Mouse (Mus musculus) adrenal gland, postnatal 14 days (tissue): ENCODE measurements around the gene Tcn2. TPM values are rescaled to one million over a fixed set of nuclear protein-coding genes. Genes with fewer than 3 reads are reported as not detected.
A peak's percentile ranks its signal among the peaks of the same experiment; 100 is the strongest.
"Not testable (repeated sequence)": the region's sequence is repeated elsewhere in the genome, so short reads cannot be mapped to it uniquely, and the experiment has no call there.

Experiments used
- DNase-seq: peaks from one replicate; pipeline ENCODE4 v3.0.0; 2021; ENCODE audit warnings: mixed read lengths
- long read RNA-seq, 2 experiments: library from polyadenylated mRNA; stranded (forward); transcript quantifications; one replicate each; pipeline ENCODE4 v2.0.0; 2021
- total RNA-seq: library from RNA; stranded (reverse); gene quantifications from 2 replicates; pipeline ENCODE4 v1.2.3, GENCODE M21; 2021

Tcn2 gene
- total RNA-seq, result 107 and 112 TPM in 2 replicates
- long read RNA-seq, experiment 1, transcript Tcn2-207 (10 exons, 2,027 nt), result major isoform, 37 of 128 reads
- long read RNA-seq, experiment 1, transcript Tcn2-203 (10 exons, 1,949 nt), result minor isoform, 29 of 128 reads
- long read RNA-seq, experiment 1, partial matches to known transcripts, result 29 of 128 reads
- long read RNA-seq, experiment 1, other reads (novel, unspliced or antisense), result 26 of 128 reads
- long read RNA-seq, experiment 2, transcript Tcn2-201 (10 exons, 1,897 nt), result minor isoform, 5 of 90 reads
- long read RNA-seq, experiment 2, transcript Tcn2-207 (10 exons, 2,027 nt), result major isoform, 20 of 90 reads
- long read RNA-seq, experiment 2, transcript Tcn2-203 (10 exons, 1,949 nt), result major isoform, 20 of 90 reads
- long read RNA-seq, experiment 2, partial matches to known transcripts, result 31 of 90 reads
- long read RNA-seq, experiment 2, other reads (novel, unspliced or antisense), result 11 of 90 reads

GRCm38 (mm10) chr11:3931511-3932211 lies at the start of gene Tcn2:
Gene Tcn2 (minus strand): TSS chr11:3932159.
- DNase-seq, result peak; percentile 94

DNA sequence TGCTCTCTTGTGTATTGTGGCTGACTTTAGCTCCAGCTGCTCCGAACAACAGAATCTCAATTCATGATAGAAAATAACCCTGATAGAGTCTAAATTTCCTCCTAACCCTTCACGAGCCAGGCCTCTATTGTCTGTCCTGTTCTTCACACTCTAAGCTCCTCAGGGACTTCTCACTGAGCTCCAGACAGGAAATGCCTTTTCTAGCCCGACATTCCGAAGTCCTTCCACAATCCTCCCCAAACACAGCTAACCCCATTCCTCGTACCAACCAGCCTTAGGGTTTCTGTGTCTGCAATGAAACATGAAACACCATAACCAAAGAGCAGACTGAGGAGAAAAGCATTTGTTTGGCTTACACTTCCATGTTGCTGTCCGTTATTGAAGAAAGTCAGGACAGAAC lies 49.6 kb upstream of the Tcn2 start:
- DNase-seq, result no peak

DNA sequence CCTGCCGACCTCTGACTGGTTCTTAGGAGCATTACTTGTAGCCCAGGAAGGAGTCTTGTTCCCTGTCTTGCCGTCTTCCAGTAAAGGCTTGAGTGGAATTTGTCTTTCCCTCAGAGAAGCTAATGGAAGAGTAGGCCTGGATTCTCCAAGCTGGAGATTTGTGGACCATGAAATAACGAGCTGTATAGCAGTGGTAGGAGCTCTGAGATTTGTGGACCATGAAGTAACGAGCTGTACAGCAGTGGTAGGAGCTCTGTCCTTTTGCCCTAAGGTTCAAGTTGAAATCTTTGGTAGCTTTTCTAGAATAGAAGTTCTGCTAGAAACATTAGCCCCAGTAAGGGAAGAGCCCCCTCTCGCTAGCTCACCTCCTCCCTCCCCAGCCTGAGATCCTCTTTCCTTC lies 46.5 kb upstream of the Tcn2 start:
- no peak for DNase-seq

DNA sequence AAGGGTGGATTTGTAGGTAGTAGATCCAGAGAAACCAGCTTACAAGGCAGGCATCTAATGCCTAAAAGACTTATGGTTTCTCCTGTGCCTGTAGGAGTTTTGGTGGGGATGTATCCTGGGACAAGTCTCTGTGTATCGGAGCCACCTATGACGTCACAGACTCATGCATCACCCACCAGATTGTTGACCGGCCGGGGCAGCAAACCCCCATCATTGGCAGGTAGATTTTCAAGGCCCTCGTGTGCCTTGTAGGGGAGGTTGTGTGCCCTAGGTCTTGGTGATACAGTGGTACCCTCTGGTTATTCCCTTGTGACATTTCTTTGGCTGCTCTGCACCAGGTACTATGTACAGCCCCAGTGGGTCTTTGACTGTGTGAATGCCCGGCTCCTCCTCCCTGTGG lies 44.7 kb upstream of the Tcn2 start, which contains the start of gene 4930556J24Rik:
TSS of gene 4930556J24Rik (minus strand) at position 101 of the 400 bp plus-strand sequence.
- no peak for DNase-seq

- no peak for DNase-seq
Measured at GRCm38 (mm10) chr11:3974311-3974710, 42.4 kb upstream of the Tcn2 start.

GRCm38 (mm10) chr11:3973081-3973480 lies 41.1 kb upstream of the Tcn2 start:
- DNase-seq, result no peak

DNA sequence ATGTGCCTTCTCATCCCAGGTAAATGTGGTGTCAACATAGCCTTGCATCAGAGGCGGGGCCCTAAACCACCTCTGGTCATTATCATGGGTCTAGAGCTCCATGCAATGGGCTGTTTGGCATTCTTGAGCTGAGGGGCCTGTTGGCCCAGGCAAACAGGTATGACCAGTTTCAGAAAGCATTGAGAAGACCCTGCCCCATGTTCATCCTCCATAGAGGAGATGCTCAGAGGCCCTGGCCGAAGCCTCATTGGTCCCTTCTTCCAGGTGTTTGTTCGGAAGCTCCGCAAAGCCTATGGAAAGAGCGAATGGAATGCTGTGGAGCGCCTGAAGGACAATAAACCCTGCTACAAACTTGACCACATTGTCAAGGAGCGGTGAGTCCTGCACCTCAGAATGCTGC lies 38.4 kb upstream of the Tcn2 start:
- DNase-seq, result no peak

- DNase-seq, result no peak
Measured at GRCm38 (mm10) chr11:3969837-3970236, 37.9 kb upstream of the Tcn2 start.

DNA sequence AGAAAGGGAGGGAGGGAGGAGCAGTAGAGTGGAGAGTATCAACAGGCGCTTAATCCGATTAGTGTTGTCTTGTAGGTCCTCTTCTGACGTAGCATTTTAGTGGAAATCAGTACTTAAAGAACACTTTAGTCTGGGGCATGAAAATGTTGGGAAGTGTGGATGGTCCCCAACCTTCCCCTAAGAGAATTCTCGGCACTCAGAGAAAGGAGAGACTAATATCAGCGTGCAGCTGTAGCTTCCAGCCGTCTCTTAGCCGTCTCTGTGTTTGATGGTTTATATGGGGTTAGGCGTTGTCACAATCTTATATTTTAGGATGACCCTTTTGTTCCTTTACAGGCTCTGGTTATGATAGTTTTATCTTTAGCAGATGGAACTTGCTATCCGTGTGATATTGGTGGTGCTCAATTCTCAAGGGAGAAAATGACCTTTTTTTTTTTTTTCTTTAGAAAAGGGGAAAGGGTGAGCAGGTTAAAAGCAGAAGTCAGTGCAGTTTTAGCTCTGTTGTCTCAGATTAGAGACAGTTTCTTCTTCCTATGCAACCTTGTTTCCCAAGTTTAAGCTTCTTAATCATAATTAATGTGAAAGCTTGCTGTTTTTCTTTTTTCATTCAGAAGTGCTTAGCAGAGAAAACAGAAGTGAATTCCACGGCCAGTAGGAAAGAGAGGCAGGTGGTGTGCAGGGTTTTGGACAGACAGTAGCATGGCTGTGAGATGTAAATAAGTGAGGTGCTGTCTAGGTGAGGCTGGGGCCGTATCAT lies 32.6 kb upstream of the Tcn2 start:
- no peak for DNase-seq

DNA sequence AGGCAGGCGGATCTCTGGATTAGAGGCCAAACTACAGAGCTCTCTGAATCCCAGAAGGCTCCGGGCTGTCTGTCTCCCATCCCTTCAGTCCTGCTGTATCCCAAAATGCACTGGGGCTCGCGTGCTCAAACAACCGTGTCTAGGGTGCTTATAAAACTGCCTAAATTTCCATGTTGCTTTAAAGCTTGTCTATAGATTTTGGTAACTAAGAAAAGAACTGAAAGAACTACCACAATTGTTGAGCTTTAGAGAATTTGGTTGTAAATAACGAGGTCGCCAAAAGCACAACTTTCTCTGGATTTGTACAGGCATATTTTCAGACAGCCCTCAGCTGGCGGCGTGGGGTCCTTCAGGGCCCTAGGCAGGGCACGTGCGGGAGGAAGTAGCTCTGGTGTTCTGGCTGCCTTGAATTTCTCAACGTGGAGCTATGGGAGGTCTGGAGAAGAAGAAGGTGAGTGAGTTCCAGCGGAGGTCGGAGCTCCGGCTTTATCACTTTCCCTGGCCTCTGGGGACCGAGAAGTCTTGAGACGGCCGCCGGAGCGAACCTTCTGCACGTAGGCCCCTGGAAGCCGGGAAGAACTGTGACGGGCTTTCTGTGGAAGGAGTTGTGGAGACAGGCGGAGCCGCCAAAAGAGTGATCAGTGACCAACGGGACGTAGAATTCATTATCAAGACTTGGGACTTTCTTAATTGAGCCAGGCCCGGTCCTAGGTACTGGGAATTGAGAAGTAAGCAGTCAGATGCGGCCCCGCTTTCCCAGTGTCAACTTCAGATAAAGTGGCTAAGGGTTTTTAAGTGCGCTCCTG lies 31.9 kb upstream of the Tcn2 start, which contains the start of gene Pes1:
TSS of gene Pes1 (plus strand) at position 366 of the 806 bp plus-strand sequence.
- peak; percentile 87 for DNase-seq

- peak; percentile 43 for DNase-seq
Measured at GRCm38 (mm10) chr11:3963155-3963554, 31.2 kb upstream of the Tcn2 start.

GRCm38 (mm10) chr11:3961761-3962160 lies 29.8 kb upstream of the Tcn2 start:
- DNase-seq, result no peak

GRCm38 (mm10) chr11:3960901-3961300 lies 28.9 kb upstream of the Tcn2 start:
- DNase-seq, result no peak

DNA sequence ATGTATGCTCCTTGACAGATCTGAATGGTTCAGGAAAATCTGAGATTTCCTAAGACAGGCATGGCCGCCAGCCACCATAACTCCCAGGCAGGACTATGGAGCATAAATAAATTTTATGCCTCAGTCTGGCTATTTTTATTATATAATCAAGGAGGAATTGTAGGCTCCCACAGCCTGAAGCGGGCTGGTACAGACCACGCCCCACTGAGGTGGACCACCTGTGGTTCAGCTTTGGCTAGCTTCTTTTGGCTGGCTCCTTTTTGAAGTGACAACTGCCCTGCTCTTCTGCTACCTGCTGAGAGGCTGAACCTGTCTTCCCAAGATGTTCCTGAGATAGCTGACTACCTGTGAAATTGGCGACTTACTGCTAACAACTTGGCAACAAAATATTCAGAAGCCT lies 23.4 kb upstream of the Tcn2 start:
- not testable (repeated sequence) for DNase-seq

- not testable (repeated sequence) for DNase-seq
Measured at GRCm38 (mm10) chr11:3954876-3955275, 22.9 kb upstream of the Tcn2 start.

- no peak for DNase-seq
Measured at GRCm38 (mm10) chr11:3946386-3946785, 14.4 kb upstream of the Tcn2 start.

- DNase-seq, result no peak
Measured at GRCm38 (mm10) chr11:3941371-3941770, 9.4 kb upstream of the Tcn2 start.

DNA sequence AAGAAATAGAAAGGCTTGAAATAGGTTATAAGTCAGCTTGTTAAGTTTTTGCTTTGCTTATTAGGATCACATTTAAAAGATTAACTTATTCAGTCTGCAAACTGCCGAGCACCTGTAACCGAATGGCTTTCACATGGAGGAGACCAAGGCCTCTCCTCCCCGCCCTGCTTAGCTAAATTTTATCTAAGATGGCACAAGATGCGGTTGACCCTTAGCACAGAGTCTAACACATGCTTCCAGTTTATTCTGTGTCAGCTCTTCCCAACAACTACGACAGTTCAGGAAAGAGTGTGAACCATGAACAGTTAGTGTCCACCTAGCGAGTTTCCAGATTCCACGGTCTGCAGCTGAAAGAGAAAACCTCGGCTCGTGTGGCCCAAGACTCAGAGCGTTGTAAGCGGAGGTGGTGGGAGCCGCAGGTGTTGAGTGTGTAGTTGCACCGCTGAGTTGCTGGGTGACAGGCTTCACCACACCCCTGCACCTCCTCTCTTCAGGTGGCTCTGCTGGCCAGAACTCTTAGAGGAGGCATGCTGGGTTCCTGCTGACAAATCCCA lies 5.4 kb upstream of the Tcn2 start:
- no peak for DNase-seq

DNA sequence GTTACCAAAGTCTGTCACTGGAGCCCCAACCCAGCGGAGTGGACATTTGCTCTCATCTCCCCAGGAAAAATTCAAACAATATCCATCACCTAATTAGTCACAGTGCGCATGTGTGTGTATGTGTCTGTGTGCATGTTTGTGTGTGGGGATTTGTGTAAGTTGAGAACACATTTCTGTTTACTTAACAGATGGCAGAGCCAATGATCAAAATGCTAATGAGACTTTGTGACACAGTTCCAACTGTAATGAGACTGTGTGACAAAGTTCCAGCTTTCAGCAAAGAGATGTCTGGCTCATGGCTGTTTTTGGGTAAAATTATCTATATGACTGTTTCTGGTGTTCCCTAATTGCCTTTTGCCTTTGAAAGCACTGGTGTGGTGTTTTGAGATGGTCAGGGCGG lies 4.4 kb upstream of the Tcn2 start:
- DNase-seq, result no peak

- DNase-seq, result no peak
Measured at GRCm38 (mm10) chr11:3935135-3935534, 3.2 kb upstream of the Tcn2 start.

DNA sequence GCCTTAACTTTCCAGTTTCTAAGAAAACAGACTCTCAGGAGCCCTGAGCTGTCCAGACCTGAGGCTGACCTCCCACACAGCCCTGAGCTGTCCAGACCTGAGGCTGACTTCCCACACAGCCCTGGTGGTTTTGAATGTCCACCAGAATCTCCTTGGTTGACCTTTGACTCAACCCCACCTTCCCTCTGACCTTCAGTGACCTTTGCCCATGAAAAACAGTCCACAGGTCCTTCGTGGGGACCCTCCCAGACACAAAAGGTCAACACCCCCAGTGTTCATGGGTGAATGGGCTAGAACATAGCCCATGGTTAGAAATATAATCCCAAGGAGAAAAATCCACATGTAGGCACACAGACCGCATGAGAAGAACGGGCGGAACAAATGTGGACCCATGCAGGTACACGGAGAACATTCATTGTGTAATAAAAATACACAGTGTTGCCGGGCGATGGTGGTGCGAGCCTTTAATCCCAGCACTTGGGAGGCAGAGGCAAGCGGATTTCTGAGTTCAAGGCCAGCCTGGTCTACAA lies 1.9 kb upstream of the Tcn2 start:
- no peak for DNase-seq
